Mouse (Mus musculus): ENCODE results near the gene Ldlrad3. TPM values are rescaled to one million over a fixed set of nuclear protein-coding genes. Genes with fewer than 3 reads are reported as not detected.

The Ldlrad3 gene
- polyA plus RNA-seq, 2 experiments, result 45.1 to 49.7 TPM

GRCm38 (mm10) chr2:102205672-102206399 is 19.7 kb upstream of the Ldlrad3 start:
- peak overlapping the region; percentile 11 for H3K4me3 ChIP-seq (replicated peaks; ENCODE audit: low read length)
- no peaks in the 10 kb centered on the region; the same call in 1 of the 2 replicates for H3K27me3 ChIP-seq (ENCODE audit: control insufficient read depth, insufficient read depth, low read length)
- peaks cover 24% of the 10 kb centered on the region for H3K4me1 ChIP-seq (ENCODE audit: control insufficient read depth, insufficient read depth, low read length)
- peak overlapping the region; percentile 35 for H3K4me2 ChIP-seq (replicated peaks; ENCODE audit: low read depth, low read length, severe bottlenecking)
- H3K9ac ChIP-seq (ENCODE audit: low read depth, low read length, severe bottlenecking), result peak overlapping the region; percentile 12; the same call in 1 of the 2 replicates
- ATAC-seq (ENCODE audit: low FRiP score, low read depth) (no peak), DNase-seq (ENCODE audit: low spot score) (no peak)
- H3K27ac ChIP-seq (replicated peaks; ENCODE audit: low read depth, low read length), result no peak overlapping the region
- no peak for TF ChIP-seq POLR2A (IDR thresholded peaks at IDR 0.05; ENCODE audit: borderline replicate concordance, extremely low read depth, insufficient read depth, insufficient read length)
- H3K36me3 ChIP-seq (ENCODE audit: control insufficient read depth, insufficient read depth, low read length), result no peaks in the 10 kb centered on the region
- no peaks in the 10 kb centered on the region for H3K9me3 ChIP-seq (ENCODE audit: control insufficient read depth, low read length)
- WGBS, result 5% methylated on average over 14 of the region's 14 CpGs

GRCm38 (mm10) chr2:102203478-102203877 is 17.3 kb upstream of the Ldlrad3 start:
- H3K9ac ChIP-seq (ENCODE audit: low read depth, low read length, severe bottlenecking), result no peak overlapping the region
- H3K36me3 ChIP-seq (ENCODE audit: control insufficient read depth, insufficient read depth, low read length), result no peaks in the 10 kb centered on the region
- H3K27me3 ChIP-seq (ENCODE audit: control insufficient read depth, insufficient read depth, low read length), result no peaks in the 10 kb centered on the region; the same call in 1 of the 2 replicates
- H3K4me1 ChIP-seq (ENCODE audit: control insufficient read depth, insufficient read depth, low read length), result peaks cover 24% of the 10 kb centered on the region
- no peaks in the 10 kb centered on the region for H3K9me3 ChIP-seq (ENCODE audit: control insufficient read depth, low read length)
- H3K27ac ChIP-seq (replicated peaks; ENCODE audit: low read depth, low read length), result no peak overlapping the region
- no peak for DNase-seq (ENCODE audit: low spot score)
- ATAC-seq (ENCODE audit: low FRiP score, low read depth), result no peak
- no peak overlapping the region for H3K4me2 ChIP-seq (replicated peaks; ENCODE audit: low read depth, low read length, severe bottlenecking)
- TF ChIP-seq POLR2A (IDR thresholded peaks at IDR 0.05; ENCODE audit: borderline replicate concordance, extremely low read depth, insufficient read depth, insufficient read length), result no peak
- no peak overlapping the region for H3K4me3 ChIP-seq (replicated peaks; ENCODE audit: low read length)

GRCm38 (mm10) chr2:102202211-102202770 is 16.1 kb upstream of the Ldlrad3 start:
- Histone ChIP-seq H3K4me1 (ENCODE audit: control insufficient read depth, insufficient read depth, low read length) (peaks cover 24% of the 10 kb centered on the region), H3K9me3 (ENCODE audit: control insufficient read depth, low read length) (no peaks in the 10 kb centered on the region), H3K27ac (replicated peaks; ENCODE audit: low read depth, low read length) (no peak overlapping the region), H3K4me2 (replicated peaks; ENCODE audit: low read depth, low read length, severe bottlenecking) (no peak overlapping the region), H3K27me3 (ENCODE audit: control insufficient read depth, insufficient read depth, low read length) (no peaks in the 10 kb centered on the region; the same call in 1 of the 2 replicates), H3K36me3 (ENCODE audit: control insufficient read depth, insufficient read depth, low read length) (no peaks in the 10 kb centered on the region), H3K4me3 (replicated peaks; ENCODE audit: low read length) (no peak overlapping the region), H3K9ac (ENCODE audit: low read depth, low read length, severe bottlenecking) (no peak overlapping the region)
- WGBS, result 58% methylated on average over 2 of the region's 2 CpGs
- ATAC-seq (ENCODE audit: low FRiP score, low read depth) (no peak), DNase-seq (ENCODE audit: low spot score) (no peak)
- no peak for TF ChIP-seq POLR2A (IDR thresholded peaks at IDR 0.05; ENCODE audit: borderline replicate concordance, extremely low read depth, insufficient read depth, insufficient read length)

DNA sequence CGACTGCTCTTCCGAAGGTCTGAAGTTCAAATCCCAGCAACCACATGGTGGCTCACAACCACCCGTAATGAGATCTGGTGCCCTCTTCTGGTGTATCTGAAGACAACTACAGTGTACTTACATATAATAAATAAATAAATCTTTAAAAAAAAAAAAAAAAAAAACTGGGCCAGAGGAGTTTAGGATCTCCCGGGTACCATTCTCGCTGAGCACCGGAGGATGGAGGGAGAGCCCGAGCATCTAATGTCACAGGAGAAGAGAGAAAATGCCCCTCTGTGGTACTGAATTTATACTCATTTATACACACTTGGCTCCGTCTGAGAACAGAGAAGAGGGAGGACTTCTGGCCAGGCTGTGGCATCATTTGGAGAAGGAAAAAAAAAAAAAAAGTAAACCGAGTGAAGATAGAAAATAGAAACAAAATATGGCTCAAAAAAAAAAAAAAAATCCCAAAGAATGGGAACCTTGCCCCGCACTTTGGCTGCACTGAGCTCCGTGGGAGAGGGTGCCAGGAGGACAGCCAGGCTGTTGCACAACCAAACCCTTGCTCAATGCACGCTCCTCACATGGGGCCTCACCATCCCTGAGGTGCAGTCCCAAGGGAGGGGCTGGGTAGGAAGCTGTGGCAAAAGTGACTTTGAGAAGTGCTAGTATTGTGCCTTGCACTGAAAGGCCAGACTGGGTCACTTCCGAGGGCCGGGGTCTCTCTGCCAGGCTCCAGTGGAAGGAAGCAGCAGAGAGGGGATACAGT is 15.2 kb upstream of the Ldlrad3 start:
- DNase-seq (ENCODE audit: low spot score) (no peak), ATAC-seq (ENCODE audit: low FRiP score, low read depth) (no peak; the same call in 1 of the 2 replicates)
- no peaks in the 10 kb centered on the region for H3K9me3 ChIP-seq (ENCODE audit: control insufficient read depth, low read length)
- TF ChIP-seq POLR2A (IDR thresholded peaks at IDR 0.05; ENCODE audit: borderline replicate concordance, extremely low read depth, insufficient read depth, insufficient read length), result no peak
- WGBS, result 73% methylated on average over 11 of the region's 14 CpGs
- no peak overlapping the region for H3K4me3 ChIP-seq (replicated peaks; ENCODE audit: low read length)
- no peak overlapping the region for H3K27ac ChIP-seq (replicated peaks; ENCODE audit: low read depth, low read length)
- H3K4me1 ChIP-seq (ENCODE audit: control insufficient read depth, insufficient read depth, low read length), result peaks cover 26% of the 10 kb centered on the region
- H3K9ac ChIP-seq (ENCODE audit: low read depth, low read length, severe bottlenecking), result no peak overlapping the region
- H3K4me2 ChIP-seq (replicated peaks; ENCODE audit: low read depth, low read length, severe bottlenecking), result no peak overlapping the region
- H3K36me3 ChIP-seq (ENCODE audit: control insufficient read depth, insufficient read depth, low read length), result no peaks in the 10 kb centered on the region
- no peaks in the 10 kb centered on the region; the same call in 1 of the 2 replicates for H3K27me3 ChIP-seq (ENCODE audit: control insufficient read depth, insufficient read depth, low read length)

GRCm38 (mm10) chr2:102197332-102197731 is 11.1 kb upstream of the Ldlrad3 start:
- 71% methylated on average over 1 of the region's 1 CpGs for WGBS
- ATAC-seq (ENCODE audit: low FRiP score, low read depth) (no peak), DNase-seq (ENCODE audit: low spot score) (no peak)
- no peaks in the 10 kb centered on the region for H3K9me3 ChIP-seq (ENCODE audit: control insufficient read depth, low read length)
- peaks cover 17% of the 10 kb centered on the region; the same call in 1 of the 2 replicates for H3K4me1 ChIP-seq (ENCODE audit: control insufficient read depth, insufficient read depth, low read length)
- no peaks in the 10 kb centered on the region for H3K27me3 ChIP-seq (ENCODE audit: control insufficient read depth, insufficient read depth, low read length)
- H3K36me3 ChIP-seq (ENCODE audit: control insufficient read depth, insufficient read depth, low read length), result no peaks in the 10 kb centered on the region
- TF ChIP-seq POLR2A (IDR thresholded peaks at IDR 0.05; ENCODE audit: borderline replicate concordance, extremely low read depth, insufficient read depth, insufficient read length), result no peak
- no peak overlapping the region for H3K27ac ChIP-seq (replicated peaks; ENCODE audit: low read depth, low read length)
- H3K9ac ChIP-seq (ENCODE audit: low read depth, low read length, severe bottlenecking), result no peak overlapping the region
- no peak overlapping the region for H3K4me3 ChIP-seq (replicated peaks; ENCODE audit: low read length)
- H3K4me2 ChIP-seq (replicated peaks; ENCODE audit: low read depth, low read length, severe bottlenecking), result no peak overlapping the region
